Mouse (Mus musculus): ENCODE measurements around the gene Isg15.

The Isg15 gene

DNA sequence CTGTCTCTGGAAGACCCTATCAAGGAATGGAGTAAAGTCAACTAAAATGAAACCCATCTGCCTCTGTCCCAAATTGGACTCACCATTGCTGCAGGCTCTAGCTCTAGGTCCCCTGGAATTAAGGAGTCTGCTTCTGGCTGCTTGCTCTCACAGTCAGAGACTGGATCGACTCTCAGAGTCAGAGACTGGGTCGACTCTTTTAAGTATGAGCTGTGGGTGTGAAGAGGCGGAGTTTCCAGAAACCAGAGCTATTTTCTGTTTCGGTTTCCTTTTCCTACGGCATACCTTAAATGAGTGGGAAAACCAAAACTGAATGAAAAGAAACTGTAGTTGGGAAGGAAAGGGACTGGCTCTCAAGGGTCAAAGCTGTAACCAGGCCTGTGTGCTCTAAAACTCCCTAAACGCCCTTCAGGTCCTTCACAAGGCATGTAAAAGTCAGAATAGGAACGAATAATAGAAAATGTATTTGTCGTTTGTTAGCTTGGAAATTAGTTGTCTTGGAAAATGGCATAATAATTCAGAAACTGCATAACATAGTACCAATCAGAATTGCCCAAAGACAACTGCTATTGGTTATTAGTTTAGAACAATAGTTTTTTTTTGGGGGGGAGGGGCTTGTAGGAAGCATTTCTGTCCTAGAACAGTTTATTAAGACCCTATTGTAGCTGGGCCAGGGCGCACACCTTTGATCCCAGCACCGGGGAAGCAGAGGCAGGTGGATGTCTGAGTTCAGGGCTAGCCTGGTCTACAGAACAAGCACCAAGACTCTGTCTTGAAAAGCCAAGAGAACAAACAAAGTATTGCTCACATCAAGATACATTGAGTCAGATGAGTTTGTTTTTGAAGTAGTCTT lies at the start of gene Isg15:
Isg15 (minus strand) TSS at position 196 of the 853 bp plus-strand sequence.
- DNase-seq = no peak

GRCm38 (mm10) chr4:156249567-156249966 lies 48.9 kb upstream of the Isg15 start:
- DNase-seq = no peak

DNA sequence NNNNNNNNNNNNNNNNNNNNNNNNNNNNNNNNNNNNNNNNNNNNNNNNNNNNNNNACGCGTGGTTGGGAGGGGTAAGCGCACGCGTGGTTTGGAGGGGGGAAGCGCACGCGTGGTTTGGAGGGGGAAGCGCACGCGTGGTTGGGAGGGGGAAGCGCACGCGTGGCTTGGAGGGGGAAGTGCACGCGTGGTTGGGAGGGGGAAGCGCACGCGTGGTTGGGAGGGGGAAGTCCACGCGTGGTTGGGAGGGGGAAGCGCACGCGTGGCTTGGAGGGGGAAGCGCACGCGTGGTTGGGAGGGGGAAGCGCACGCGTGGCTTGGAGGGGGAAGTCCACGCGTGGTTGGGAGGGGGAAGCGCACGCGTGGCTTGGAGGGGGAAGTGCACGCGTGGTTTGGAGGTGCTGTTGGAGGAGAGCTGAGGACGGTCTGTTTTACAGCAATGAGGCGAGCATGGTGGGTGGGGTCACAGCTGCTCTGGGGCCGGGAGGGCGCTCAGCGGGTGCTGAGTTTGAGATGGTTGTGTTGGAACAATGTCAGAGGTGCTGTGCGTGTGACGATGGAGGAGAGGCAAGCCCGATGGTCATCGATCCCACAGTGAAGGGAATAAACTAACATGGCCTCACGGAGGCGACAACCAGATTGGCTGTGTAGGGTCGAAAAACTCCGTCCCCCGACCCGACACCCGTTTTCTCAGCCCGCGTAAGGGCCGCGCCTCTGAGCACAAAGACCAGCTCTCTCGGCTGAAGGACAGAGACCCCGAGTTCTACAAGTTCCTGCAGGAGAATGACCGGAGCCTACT lies 36.2 kb upstream of the Isg15 start:
- no peak for DNase-seq

DNA sequence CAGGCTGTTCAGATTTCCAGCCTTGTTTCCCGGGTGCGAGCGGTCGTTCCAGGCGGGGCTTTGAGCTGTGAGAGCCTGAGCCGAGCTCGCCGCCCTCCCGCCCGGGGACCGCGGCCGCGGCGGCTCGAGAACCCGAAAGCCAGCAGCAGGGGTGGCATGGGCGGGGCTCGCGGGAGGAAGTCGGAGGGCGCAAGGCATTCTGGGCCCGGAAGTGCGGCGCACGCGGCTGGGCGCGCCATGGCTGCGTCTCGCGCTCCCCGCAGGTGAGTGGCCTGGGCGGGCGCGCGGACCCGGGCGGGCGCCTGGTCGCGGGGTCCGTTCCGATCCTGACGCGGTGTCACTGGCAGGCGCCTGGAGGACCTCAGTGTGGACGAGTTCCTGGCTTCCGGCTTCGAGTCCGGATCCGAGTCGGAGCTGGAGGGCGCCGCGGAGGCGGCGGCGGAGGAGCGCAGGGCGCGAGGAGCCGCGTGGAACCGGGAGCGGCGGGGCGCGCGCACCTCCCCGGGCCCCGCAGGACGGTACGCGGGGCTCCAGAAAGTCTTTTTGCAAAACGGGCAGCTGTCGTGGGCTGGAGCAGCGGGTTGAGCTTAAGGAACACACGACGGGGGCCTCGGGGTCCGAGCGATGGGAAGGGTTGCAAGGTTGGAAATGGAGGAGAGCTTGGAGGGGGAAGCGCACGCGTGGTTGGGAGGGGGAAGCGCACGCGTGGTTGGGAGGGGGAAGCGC lies 35.4 kb upstream of the Isg15 start, which contains the start of gene Noc2l:
Noc2l (plus strand) TSS at position 203 of the 726 bp plus-strand sequence.
- peak; percentile 88 for DNase-seq

GRCm38 (mm10) chr4:156235360-156235770 lies 34.7 kb upstream of the Isg15 start:
- no peak for DNase-seq

- DNase-seq = peak; percentile 67
Measured at GRCm38 (mm10) chr4:156234701-156235213, 34.1 kb upstream of the Isg15 start, which contains the start of gene Plekhn1. Gene Plekhn1, minus strand, starts transcription at chr4:156234857.

GRCm38 (mm10) chr4:156234021-156234501 lies 33.4 kb upstream of the Isg15 start:
- no peak for DNase-seq

GRCm38 (mm10) chr4:156228393-156229024 lies 27.9 kb upstream of the Isg15 start:
- no peak for DNase-seq

GRCm38 (mm10) chr4:156227752-156228392 lies 27.3 kb upstream of the Isg15 start:
- DNase-seq = no peak

DNA sequence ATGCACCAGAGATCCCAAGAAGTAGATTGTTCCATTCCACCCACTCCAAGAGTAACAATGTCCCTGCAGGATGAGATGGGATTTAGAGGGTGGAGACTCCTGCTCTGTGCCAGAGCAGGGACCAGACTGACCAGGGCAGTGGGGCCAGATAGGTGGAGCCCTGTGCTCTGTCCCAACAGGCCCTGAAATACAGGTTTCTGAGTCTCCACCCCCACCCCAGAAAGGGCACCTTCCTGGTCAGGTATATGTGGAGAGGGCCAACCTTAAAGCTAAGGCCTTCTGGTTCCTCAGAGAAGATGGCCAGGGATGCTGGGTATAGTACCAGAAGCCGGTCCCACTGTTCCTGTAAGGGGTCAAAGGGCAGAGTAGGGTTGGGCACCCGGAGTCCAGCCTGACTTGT lies 23.7 kb upstream of the Isg15 start:
- no peak for DNase-seq

DNA sequence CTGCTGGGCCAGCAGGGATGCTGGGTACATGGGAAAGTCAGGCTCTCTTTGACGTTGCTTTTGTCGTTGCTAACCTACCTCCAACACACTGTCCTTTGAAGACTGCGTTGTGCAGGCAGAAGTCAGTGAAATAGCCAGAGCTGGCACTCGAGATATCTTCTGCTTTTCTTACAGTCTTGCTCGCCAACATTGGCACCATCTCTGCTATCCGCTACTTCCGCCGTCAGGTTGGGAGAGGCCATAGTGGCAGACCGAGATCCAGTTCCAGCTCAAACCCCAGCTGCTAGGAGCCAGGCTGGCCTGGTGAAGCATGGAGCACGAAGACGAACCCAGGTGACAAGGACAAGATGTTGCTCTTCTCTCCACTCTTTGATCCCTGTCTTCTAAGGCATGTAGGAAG lies 19.3 kb upstream of the Isg15 start:
- DNase-seq = no peak

- no peak for DNase-seq
Measured at GRCm38 (mm10) chr4:156217838-156218237, 17.2 kb upstream of the Isg15 start.

GRCm38 (mm10) chr4:156217022-156217669 lies 16.5 kb upstream of the Isg15 start:
- no peak for DNase-seq

DNA sequence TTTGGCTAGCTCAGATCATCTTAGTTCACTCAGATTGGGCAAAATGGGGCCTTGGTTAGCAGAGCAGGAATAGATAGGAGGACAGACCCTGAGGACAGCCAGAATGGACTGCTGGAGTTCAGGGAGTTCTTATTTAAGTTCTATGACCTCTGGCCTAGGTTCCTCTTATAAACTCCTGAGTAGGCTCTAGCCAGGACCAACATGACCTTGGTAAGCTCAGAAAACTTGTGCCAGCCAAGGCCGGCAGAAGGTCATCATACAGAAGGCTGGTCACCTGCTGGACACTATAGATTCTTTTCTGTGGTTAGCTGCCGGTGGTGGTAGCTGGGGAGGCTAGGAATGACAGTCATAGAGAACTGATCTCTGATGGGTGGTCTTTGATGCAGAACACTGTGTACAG lies 15.6 kb upstream of the Isg15 start:
- DNase-seq = no peak

DNA sequence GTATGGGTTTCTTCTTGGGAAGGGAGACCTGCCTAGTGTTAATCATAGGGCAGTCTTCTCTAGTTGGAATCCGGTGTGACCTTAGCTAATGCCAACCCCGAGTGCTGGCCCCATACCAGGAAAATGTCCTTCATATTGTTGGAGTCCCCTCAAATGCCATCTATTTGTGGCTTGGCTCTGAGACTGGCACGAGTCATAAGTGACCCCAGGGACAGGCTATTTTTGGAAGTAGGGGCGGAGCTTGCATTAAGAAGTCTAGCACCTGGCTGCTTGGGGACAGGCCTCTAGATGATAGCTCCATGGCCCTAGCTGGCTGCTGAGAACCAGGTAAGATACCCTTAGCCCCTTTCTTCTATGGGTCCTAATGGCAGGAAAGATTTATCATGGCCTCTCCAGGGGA lies 15.0 kb upstream of the Isg15 start, which contains the start of gene Perm1:
Perm1 (plus strand) TSS at position 220 of the 400 bp plus-strand sequence.
- DNase-seq = no peak

- DNase-seq = no peak
Measured at GRCm38 (mm10) chr4:156213134-156213533, 12.5 kb upstream of the Isg15 start.

- DNase-seq = no peak
Measured at GRCm38 (mm10) chr4:156209963-156210635, 9.5 kb upstream of the Isg15 start.

- DNase-seq = no peak
Measured at GRCm38 (mm10) chr4:156208872-156209271, 8.3 kb upstream of the Isg15 start.

DNA sequence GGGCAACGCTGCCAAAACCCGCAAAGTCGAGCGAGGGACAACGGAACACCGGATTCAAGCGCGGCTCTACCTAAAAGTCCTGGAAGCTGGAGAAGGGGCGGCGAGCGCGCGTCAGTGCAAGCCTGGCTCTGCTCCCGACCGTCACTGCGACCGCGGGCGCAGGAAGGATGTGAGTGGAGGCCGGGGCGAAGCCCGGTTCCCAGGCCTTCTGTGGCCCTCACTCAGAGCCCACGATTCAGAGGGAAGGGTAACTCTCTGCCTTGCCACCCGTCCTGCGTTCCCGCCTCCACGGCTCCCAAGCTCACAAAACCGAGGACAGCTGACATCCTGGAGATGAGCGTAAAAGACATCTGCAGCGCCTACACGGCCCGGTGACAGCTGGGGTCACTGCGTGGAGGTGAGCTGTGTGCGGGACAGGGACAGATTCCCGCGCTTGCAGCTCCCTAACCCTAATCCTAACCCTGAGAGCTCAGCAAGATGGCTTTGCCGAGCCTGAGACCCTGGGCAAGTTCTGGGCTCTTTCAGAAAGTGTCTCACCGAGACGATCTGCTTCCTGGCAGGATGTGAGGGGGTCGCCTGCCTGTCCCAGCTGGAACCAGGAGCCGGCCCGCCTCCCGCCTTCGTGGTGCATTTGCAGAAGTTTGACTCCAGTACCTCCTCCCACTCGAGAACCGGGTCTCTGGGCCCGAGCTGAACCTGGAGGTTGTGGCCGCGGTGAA lies 3.0 kb upstream of the Isg15 start:
- no peak for DNase-seq

DNA sequence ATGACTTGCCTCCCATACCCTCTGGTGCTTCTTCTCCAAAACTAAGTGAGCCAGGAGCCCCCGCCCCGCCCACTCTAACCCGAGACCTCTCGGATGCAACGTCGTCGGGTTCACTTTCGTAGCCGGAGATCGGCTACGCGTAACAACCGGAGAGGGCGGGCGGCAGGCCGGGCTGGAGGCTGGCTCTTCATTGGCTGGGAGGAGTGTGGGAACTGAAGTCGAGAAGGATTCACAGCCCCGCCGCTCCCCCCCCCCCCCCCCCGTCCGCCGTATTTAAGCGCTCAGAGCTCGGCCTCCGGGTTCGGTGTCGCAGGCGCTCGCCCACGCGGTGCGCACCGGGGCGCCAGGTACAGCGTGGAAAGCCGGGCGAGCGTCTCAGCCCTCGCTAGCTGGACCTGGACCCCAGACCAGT lies 2.4 kb upstream of the Isg15 start, which contains the start of gene AW011738:
AW011738 (plus strand) TSS at position 304 of the 412 bp plus-strand sequence.
- DNase-seq = peak; percentile 74
